Mouse (Mus musculus): ENCODE measurements around the gene Myh8.

Gene Myh8

GRCm38 (mm10) chr11:67276601-67277174 is at the start of gene Myh8:
Gene Myh8, plus strand, starts transcription at chr11:67277124.
- DNase-seq (ENCODE audit: low read depth, low spot score) = no peak

GRCm38 (mm10) chr11:67228731-67229130 is 48.2 kb upstream of the Myh8 start:
- no peak for DNase-seq (ENCODE audit: low read depth, low spot score)

- no peak for DNase-seq (ENCODE audit: low read depth, low spot score)
Measured at GRCm38 (mm10) chr11:67229166-67229565, 47.8 kb upstream of the Myh8 start.

DNA sequence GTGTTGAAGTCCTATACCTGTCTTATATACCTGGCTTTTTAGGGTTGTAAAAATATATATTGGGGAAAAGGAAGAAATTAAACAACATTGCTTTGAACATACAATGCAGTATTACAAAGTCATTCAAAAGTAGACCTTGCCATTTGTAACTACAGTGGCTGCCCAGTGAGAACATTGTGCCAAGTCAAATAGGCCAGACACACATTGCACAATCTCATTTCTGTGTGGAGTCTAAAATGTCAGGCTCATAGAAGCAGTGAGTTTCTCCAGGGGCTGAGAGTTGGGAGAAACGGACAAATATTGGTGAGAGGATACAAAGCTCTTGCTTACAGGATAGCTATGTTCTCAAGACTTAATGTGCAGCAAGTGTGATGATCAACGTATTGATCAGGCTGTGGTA is 47.0 kb upstream of the Myh8 start:
- no peak for DNase-seq (ENCODE audit: low read depth, low spot score)

DNA sequence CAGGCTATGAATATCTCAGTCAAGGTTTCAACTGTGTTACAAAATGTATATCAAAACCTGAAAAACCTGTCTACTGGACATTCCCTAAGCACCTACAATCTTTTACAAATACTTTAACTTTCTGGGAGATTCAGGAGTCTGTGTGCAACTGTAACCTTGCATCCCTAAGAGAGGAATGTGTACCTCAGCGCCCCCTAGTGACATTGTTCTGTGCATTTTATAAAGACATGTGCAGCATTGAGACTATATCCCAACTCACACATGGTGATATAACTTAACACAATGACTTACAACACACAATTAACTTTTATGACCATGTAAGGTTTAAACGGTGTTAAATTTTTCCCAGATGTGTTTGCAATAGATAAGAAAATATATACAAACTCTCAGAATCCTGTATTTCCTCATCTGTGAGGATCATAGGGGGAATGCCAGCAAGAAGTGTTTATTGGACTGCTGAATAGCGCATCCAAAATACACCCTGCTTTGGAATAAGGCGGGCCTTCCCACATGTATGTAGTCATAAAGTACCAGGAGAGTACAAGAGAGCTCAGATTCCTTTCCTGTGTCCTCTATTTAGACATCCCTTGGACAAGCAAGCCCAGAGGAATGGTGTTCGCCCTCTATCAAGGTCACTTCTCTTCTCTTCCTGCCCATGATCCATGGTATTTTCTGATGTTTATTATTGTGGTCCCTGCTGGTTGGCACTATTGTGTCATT is 41.1 kb upstream of the Myh8 start:
- DNase-seq (ENCODE audit: low read depth, low spot score) = peak; percentile 38

- no peak for DNase-seq (ENCODE audit: low read depth, low spot score)
Measured at GRCm38 (mm10) chr11:67236799-67237198, 40.1 kb upstream of the Myh8 start.

DNA sequence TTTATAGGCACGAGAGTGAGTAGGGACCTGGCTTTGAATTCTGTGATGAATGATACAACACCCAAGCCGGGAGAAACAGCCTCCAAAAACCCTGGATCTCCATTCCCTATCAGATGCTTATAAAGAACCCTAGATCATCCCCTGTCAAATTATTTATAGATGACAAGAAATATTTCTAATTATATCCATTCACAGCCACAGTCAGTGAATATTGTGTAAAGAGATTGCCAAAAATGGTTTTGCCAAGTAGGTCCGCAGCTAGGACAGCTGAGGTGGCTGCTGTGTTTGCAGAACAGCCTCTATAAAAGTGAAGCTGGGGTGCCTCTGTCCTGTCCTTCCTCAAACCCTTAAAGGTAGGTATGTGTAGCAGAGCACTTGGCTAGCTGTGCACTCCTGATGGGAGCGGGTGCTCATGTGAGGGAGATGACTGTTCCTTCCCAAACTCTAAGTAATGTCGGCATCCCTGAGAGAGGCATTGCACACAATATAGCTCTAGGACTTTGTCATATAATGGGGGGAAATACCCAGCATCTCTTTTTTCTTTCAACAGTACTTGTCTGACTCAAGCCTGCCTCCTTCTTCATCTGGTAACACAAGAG is 39.3 kb upstream of the Myh8 start, which contains the start of gene Myh4:
TSS of gene Myh4 (plus strand) at position 549 of the 599 bp plus-strand sequence.
- DNase-seq (ENCODE audit: low read depth, low spot score) = no peak

DNA sequence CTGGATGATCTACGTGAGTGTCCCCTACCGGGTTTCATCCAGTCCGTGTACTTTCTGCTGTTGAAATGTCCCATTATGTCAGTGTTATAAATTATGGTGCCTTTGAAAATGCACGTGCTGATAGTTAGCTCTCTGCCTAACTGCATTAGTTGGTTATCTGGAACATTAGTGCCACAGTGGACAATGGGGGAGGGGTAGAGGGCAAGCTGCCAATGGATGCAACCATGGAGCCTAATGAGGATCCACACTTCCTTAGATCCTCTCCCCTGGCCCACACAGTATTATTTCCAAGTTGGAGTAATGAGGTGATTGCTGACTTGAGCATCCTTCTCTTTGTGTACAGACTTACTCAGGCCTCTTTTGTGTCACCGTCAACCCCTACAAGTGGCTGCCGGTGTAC is 35.9 kb upstream of the Myh8 start:
- no peak for DNase-seq (ENCODE audit: low read depth, low spot score)

DNA sequence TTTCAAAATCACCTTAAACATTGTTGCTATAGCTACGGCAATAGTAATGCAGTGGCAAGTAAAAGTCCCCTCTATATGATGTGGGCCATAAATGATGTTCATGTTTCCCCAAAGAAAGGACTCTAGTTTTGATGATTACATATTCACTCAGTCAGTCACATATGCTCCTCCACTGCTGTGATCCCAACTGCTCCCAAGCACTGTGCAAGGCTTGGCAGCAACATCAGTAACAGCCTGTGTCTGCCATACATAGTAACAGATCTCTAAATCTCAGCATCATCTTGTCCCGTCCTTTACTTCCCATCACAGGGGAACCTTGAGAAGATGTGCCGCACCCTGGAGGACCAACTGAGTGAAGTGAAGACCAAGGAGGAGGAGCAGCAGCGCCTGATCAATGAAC is 23.2 kb upstream of the Myh8 start:
- no peak for DNase-seq (ENCODE audit: low read depth, low spot score)

- no peak for DNase-seq (ENCODE audit: low read depth, low spot score)
Measured at GRCm38 (mm10) chr11:67257048-67257447, 19.9 kb upstream of the Myh8 start.

- DNase-seq (ENCODE audit: low read depth, low spot score) = no peak
Measured at GRCm38 (mm10) chr11:67260956-67261355, 16.0 kb upstream of the Myh8 start.

GRCm38 (mm10) chr11:67293440-67293839 is 16.5 kb downstream of the Myh8 start:
- no peak for DNase-seq (ENCODE audit: low read depth, low spot score)

- peak; percentile 19 for DNase-seq (ENCODE audit: low read depth, low spot score)
Measured at GRCm38 (mm10) chr11:67313733-67314452, 37.0 kb downstream of the Myh8 start.

DNA sequence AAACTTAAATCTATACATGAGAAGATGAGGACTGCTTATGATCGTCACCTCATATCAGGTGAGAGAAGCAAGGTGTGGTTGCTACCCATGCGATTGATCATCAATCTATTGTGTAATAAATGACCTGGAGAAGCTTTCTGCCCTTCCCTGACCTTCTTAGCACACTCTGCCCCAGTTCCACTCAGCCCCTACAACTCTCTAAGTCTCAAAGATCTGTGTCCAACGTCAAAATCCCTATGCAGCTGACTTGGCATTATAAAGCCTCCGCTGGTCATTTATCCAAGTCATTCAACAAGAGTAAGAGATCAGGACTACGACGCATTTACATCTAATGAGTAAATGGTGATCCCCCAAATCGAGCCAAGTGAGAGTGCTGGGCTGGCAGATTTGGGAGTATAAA is 44.4 kb downstream of the Myh8 start, which contains the start of gene Myh13:
TSS of gene Myh13 (plus strand) at position 301 of the 400 bp plus-strand sequence.
- DNase-seq (ENCODE audit: low read depth, low spot score) = no peak

GRCm38 (mm10) chr11:67326536-67326935 is 49.6 kb downstream of the Myh8 start:
- DNase-seq (ENCODE audit: low read depth, low spot score) = no peak

DNA sequence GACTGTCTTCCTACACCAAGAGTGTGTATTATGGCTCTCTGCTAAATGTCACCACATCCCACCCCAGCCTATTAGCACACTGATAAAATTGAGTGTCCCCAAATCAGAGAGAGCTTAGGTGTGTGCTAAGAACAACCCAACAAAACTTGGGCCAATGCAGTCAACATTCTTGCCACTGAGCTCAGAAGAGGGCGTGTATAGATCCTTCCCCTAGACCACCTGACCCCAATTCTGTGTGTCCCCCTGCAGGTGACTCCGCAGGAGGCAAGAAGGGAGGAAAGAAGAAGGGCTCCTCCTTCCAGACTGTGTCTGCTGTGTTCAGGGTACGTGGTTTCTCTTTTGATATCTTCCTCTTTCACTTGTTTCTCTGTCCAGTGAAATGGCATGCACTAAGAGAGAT is 67.6 kb downstream of the Myh8 start:
- DNase-seq (ENCODE audit: low read depth, low spot score) = no peak

DNA sequence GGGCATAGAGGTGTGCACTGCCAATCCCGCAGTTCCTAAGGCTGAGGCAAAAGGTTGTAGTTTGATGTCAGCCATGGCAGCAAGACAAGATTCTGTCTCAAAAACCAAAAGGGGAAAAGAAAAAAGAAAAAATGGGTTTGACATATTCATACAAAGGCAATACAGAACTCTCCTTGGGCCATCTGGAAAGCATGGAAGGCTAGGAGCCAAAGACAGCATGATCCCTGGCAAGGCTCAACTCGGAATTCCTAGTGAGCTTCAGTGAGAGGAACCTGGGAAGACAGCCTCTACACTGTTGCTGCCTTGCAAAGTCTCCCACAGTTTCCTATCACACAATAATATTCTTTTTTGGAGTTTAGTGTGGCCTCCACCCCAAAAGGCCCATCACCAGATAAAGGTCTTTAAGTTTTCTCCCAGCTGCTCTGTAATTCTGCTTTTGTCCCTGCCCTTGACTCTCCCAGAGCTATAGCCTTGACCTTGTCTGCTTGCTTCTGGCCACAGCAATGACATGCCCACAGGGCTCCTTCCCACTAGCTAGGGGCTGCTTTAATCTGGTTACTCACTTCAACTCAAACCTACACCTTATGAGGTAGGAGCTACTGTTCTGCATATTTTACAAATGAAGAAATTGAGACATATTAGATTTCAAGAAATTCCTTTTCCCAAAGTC is 68.4 kb downstream of the Myh8 start:
- DNase-seq (ENCODE audit: low read depth, low spot score) = no peak

GRCm38 (mm10) chr11:67345856-67346236 is 68.9 kb downstream of the Myh8 start:
- no peak for DNase-seq (ENCODE audit: low read depth, low spot score)

GRCm38 (mm10) chr11:67350153-67350768 is 73.3 kb downstream of the Myh8 start:
- peak; percentile 65 for DNase-seq (ENCODE audit: low read depth, low spot score)

GRCm38 (mm10) chr11:67353011-67353410 is 76.1 kb downstream of the Myh8 start:
- no peak for DNase-seq (ENCODE audit: low read depth, low spot score)

GRCm38 (mm10) chr11:67358031-67358430 is 81.1 kb downstream of the Myh8 start:
- no peak for DNase-seq (ENCODE audit: low read depth, low spot score)

All from embryo, embryonic 11.5 days (tissue).